Mouse (Mus musculus) midbrain, embryonic 13.5 days (tissue): Measurements from ENCODE around the gene Csn3. TPM values are rescaled to one million over a fixed set of nuclear protein-coding genes. Genes with fewer than 3 reads are reported as not detected.

Experiments used
- ATAC-seq: fragments of 200-750 bp; cut with Nextera tagmentation; 2 replicates; pipeline ENCODE4 v1.8.0; 2017; ENCODE audit warnings: mild to moderate bottlenecking, moderate TSS enrichment, moderate library complexity
- H3K27ac ChIP-seq: fragments of 300-500 bp; sonication (generic); 2 replicates; pipeline ENCODE4 v1.5.1; 2015; ENCODE audit warnings: inconsistent platforms, mild to moderate bottlenecking, moderate library complexity
- H3K27me3 ChIP-seq: fragments of 300-500 bp; sonication (generic); 2 replicates; pipeline ENCODE4 v1.6.1; 2015; ENCODE audit warnings: mild to moderate bottlenecking, inconsistent platforms
- H3K36me3 ChIP-seq: fragments of 300-500 bp; sonication (generic); 2 replicates; pipeline ENCODE4 v1.6.1; 2015; ENCODE audit warnings: mild to moderate bottlenecking, inconsistent platforms
- H3K4me1 ChIP-seq: fragments of 300-500 bp; sonication (generic); replicated peaks from 2 replicates; pipeline ENCODE4 v1.6.1; 2015; ENCODE audit warnings: inconsistent platforms
- H3K4me2 ChIP-seq: fragments of 300-500 bp; sonication (generic); replicated peaks from 2 replicates; pipeline ENCODE4 v1.6.1; 2015; ENCODE audit warnings: moderate library complexity, mild to moderate bottlenecking, inconsistent platforms
- H3K4me3 ChIP-seq: fragments of 300-500 bp; sonication (generic); replicated peaks from 2 replicates; pipeline ENCODE4 v1.5.1; 2015; ENCODE audit warnings: mild to moderate bottlenecking, inconsistent platforms
- H3K9ac ChIP-seq: fragments of 300-500 bp; sonication (generic); replicated peaks from 2 replicates; pipeline ENCODE4 v1.6.1; 2015; ENCODE audit warnings: mild to moderate bottlenecking, inconsistent platforms
- H3K9me3 ChIP-seq: fragments of 300-500 bp; sonication (generic); 2 replicates; pipeline ENCODE4 v1.6.1; 2016; ENCODE audit warnings: mild to moderate bottlenecking, inconsistent platforms
- whole genome bisulfite sequencing: fragments of 180-500 bp; shearing (Covaris S2); methylation state at CpG from one replicate; pipeline ENCODE4 v1.1.7; 2015; 5-methylcytosine and 5-hydroxymethylcytosine counted together
- polyA plus RNA-seq: library from polyadenylated mRNA; unstranded; fragments of >200 nt; fragmentation: Nextera tagmentation; extraction: Ambion mirVana; gene quantifications from 2 replicates; pipeline ENCODE4 v1.2.1, GENCODE M21; 2015

Gene Csn3
- polyA plus RNA-seq: not detected in 2 replicates

GRCm38 (mm10) chr5:87925372-87925771, at the start of gene Csn3:
Csn3 (plus strand) TSS chr5:87925579.
- no peaks in the 10 kb centered on the region for H3K27me3 ChIP-seq
- no peak within 1 kb of the TSS for H3K4me3 ChIP-seq
- H3K4me1 ChIP-seq: no peaks in the 10 kb centered on the region
- 28% methylated on average over 5 of the region's 5 CpGs for WGBS
- H3K36me3 ChIP-seq: no peaks in the 10 kb centered on the region
- no peak within 1 kb of the TSS for H3K4me2 ChIP-seq
- H3K9ac ChIP-seq: no peak within 1 kb of the TSS
- H3K27ac ChIP-seq: no peak within 1 kb of the TSS
- no peaks in the 10 kb centered on the region for H3K9me3 ChIP-seq
- ATAC-seq: no peak

- Histone ChIP-seq H3K27me3 (no peaks in the 10 kb centered on the region), H3K4me2 (no peak within 1 kb of the TSS), H3K27ac (no peak within 1 kb of the TSS), H3K36me3 (no peaks in the 10 kb centered on the region), H3K4me1 (no peaks in the 10 kb centered on the region), H3K9me3 (no peaks in the 10 kb centered on the region), H3K4me3 (no peak within 1 kb of the TSS), H3K9ac (no peak within 1 kb of the TSS)
- 79% methylated on average over 1 of the region's 1 CpGs for WGBS
- ATAC-seq: no peak
Observed at GRCm38 (mm10) chr5:87884729-87885128, 40.6 kb upstream of the Csn3 start, which contains the start of gene Odam. Odam (plus strand) TSS chr5:87885029.

GRCm38 (mm10) chr5:87931603-87932002, 6.2 kb downstream of the Csn3 start:
- Histone ChIP-seq H3K9ac (no peak overlapping the region), H3K4me2 (no peak overlapping the region), H3K9me3 (no peaks in the 10 kb centered on the region), H3K4me3 (no peak overlapping the region), H3K27me3 (no peaks in the 10 kb centered on the region), H3K4me1 (no peaks in the 10 kb centered on the region), H3K27ac (no peak overlapping the region), H3K36me3 (no peaks in the 10 kb centered on the region)
- no peak for ATAC-seq
- 40% methylated on average over 1 of the region's 1 CpGs for WGBS

- no peaks in the 10 kb centered on the region for H3K27me3 ChIP-seq
- 53% methylated on average over 3 of the region's 3 CpGs for WGBS
- H3K9me3 ChIP-seq: no peaks in the 10 kb centered on the region
- H3K4me3 ChIP-seq: no peak overlapping the region
- no peak for ATAC-seq
- no peaks in the 10 kb centered on the region for H3K36me3 ChIP-seq
- H3K4me1 ChIP-seq: no peaks in the 10 kb centered on the region
- no peak overlapping the region for H3K4me2 ChIP-seq
- no peak overlapping the region for H3K27ac ChIP-seq
- no peak overlapping the region for H3K9ac ChIP-seq
Observed at GRCm38 (mm10) chr5:87940752-87941151, 15.4 kb downstream of the Csn3 start.

GRCm38 (mm10) chr5:87942515-87942914, 17.1 kb downstream of the Csn3 start:
- Histone ChIP-seq H3K9ac (no peak overlapping the region), H3K4me3 (no peak overlapping the region), H3K27me3 (no peaks in the 10 kb centered on the region), H3K36me3 (no peaks in the 10 kb centered on the region), H3K4me1 (no peaks in the 10 kb centered on the region), H3K4me2 (no peak overlapping the region), H3K27ac (no peak overlapping the region), H3K9me3 (no peaks in the 10 kb centered on the region)
- no peak for ATAC-seq

- H3K4me1 ChIP-seq: no peaks in the 10 kb centered on the region
- no peak overlapping the region for H3K4me2 ChIP-seq
- no peaks in the 10 kb centered on the region for H3K36me3 ChIP-seq
- no peaks in the 10 kb centered on the region for H3K9me3 ChIP-seq
- ATAC-seq: no peak
- H3K27me3 ChIP-seq: no peaks in the 10 kb centered on the region
- H3K4me3 ChIP-seq: no peak overlapping the region
- H3K27ac ChIP-seq: no peak overlapping the region
- H3K9ac ChIP-seq: no peak overlapping the region
Observed at GRCm38 (mm10) chr5:87951836-87952235, 26.5 kb downstream of the Csn3 start.

GRCm38 (mm10) chr5:87969201-87969600, 43.8 kb downstream of the Csn3 start, which contains the start of the genes 2310003L06Rik and Gm28434:
2310003L06Rik (plus strand) TSS chr5:87969459.
Gm28434 (plus strand) TSS chr5:87969517.
- no peaks in the 10 kb centered on the region for H3K36me3 ChIP-seq
- no peak for ATAC-seq
- H3K27me3 ChIP-seq: no peaks in the 10 kb centered on the region
- no peaks in the 10 kb centered on the region for H3K9me3 ChIP-seq
- H3K4me2 ChIP-seq: no peak within 1 kb of the TSS
- WGBS: 58% methylated on average over 2 of the region's 2 CpGs
- no peaks in the 10 kb centered on the region for H3K4me1 ChIP-seq
- H3K27ac ChIP-seq: no peak within 1 kb of the TSS
- H3K9ac ChIP-seq: no peak within 1 kb of the TSS
- no peak within 1 kb of the TSS for H3K4me3 ChIP-seq

GRCm38 (mm10) chr5:87979139-87979538, 53.8 kb downstream of the Csn3 start, which contains the start of gene Cabs1:
Cabs1 (plus strand) TSS chr5:87979439.
- no peaks in the 10 kb centered on the region for H3K27me3 ChIP-seq
- H3K27ac ChIP-seq: no peak within 1 kb of the TSS
- H3K9ac ChIP-seq: no peak within 1 kb of the TSS
- no peaks in the 10 kb centered on the region for H3K9me3 ChIP-seq
- ATAC-seq: no peak
- WGBS: 87% methylated on average over 3 of the region's 3 CpGs
- H3K4me1 ChIP-seq: no peaks in the 10 kb centered on the region
- no peaks in the 10 kb centered on the region for H3K36me3 ChIP-seq
- H3K4me3 ChIP-seq: no peak within 1 kb of the TSS
- H3K4me2 ChIP-seq: no peak within 1 kb of the TSS

Other genes with a start within 250 kb of the Csn3 start
- not detected in 2 replicates for gene Csn2, start 225.9 kb upstream of the Csn3 start, polyA plus RNA-seq
- not detected in 2 replicates for gene Csn1s2a, start 151.0 kb upstream of the Csn3 start, polyA plus RNA-seq
- not detected in 2 replicates for gene Csn1s2b, start 117.5 kb upstream of the Csn3 start, polyA plus RNA-seq
- gene Prr27, start 99.9 kb upstream of the Csn3 start, polyA plus RNA-seq: not detected in 2 replicates
- gene Odam, start 40.5 kb upstream of the Csn3 start, polyA plus RNA-seq: not detected in 2 replicates
- gene 2310003L06Rik, start 43.9 kb downstream of the Csn3 start, polyA plus RNA-seq: not detected in 2 replicates
- gene Gm28434, start 43.9 kb downstream of the Csn3 start, polyA plus RNA-seq: not detected in 2 replicates
- gene Cabs1, start 53.9 kb downstream of the Csn3 start, polyA plus RNA-seq: not detected in 2 replicates
- gene Smr3a, start 77.0 kb downstream of the Csn3 start, polyA plus RNA-seq: not detected in 2 replicates
- gene Smr2, start 161.0 kb downstream of the Csn3 start, polyA plus RNA-seq: not detected in 2 replicates
- not detected in 2 replicates for gene Gm11116, start 186.0 kb downstream of the Csn3 start, polyA plus RNA-seq
- gene Gm11115, start 228.5 kb downstream of the Csn3 start, polyA plus RNA-seq: not detected in 2 replicates